Mouse (Mus musculus) kidney, postnatal 10 days (tissue): ENCODE measurements around the gene Plcxd1.
"Not testable (repeated sequence)": the region's sequence is repeated elsewhere in the genome, so short reads cannot be mapped to it uniquely, and the experiment has no call there.

Experiments used
- DNase-seq: peaks from one replicate; pipeline ENCODE4 v3.0.0; 2021; ENCODE audit warnings: mixed read lengths

Plcxd1 gene

GRCm38 (mm10) chr5:110107581-110108304 is 8.0 kb downstream of the Plcxd1 start, which contains the start of gene Gtpbp6:
Gene Gtpbp6 (minus strand): TSS chr5:110108197.
- DNase-seq = peak; percentile 98

- DNase-seq = no peak
Observed at GRCm38 (mm10) chr5:110108305-110108628, 8.5 kb downstream of the Plcxd1 start.

GRCm38 (mm10) chr5:110109991-110110441 is 10.2 kb downstream of the Plcxd1 start, which contains the start of gene Zfp605:
Gene Zfp605 (plus strand): TSS chr5:110110092.
- peak; percentile 93 for DNase-seq

- DNase-seq = not testable (repeated sequence)
Observed at GRCm38 (mm10) chr5:110122380-110122779, 22.6 kb downstream of the Plcxd1 start.

GRCm38 (mm10) chr5:110135293-110136086 is 35.7 kb downstream of the Plcxd1 start, which contains the start of gene Chfr:
Gene Chfr (plus strand): TSS chr5:110135842.
- DNase-seq = peak; percentile 100

GRCm38 (mm10) chr5:110136087-110136464 is 36.3 kb downstream of the Plcxd1 start:
- DNase-seq = no peak

GRCm38 (mm10) chr5:110137816-110138215 is 38.0 kb downstream of the Plcxd1 start:
- DNase-seq = no peak

- no peak for DNase-seq
Observed at GRCm38 (mm10) chr5:110139325-110139724, 39.6 kb downstream of the Plcxd1 start.

- no peak for DNase-seq
Observed at GRCm38 (mm10) chr5:110140424-110140823, 40.7 kb downstream of the Plcxd1 start.

GRCm38 (mm10) chr5:110142309-110142708 is 42.5 kb downstream of the Plcxd1 start:
- no peak for DNase-seq

GRCm38 (mm10) chr5:110143007-110143406 is 43.2 kb downstream of the Plcxd1 start:
- DNase-seq = peak; percentile 11
